Mouse (Mus musculus): ENCODE data around the gene Sox5.

DNA sequence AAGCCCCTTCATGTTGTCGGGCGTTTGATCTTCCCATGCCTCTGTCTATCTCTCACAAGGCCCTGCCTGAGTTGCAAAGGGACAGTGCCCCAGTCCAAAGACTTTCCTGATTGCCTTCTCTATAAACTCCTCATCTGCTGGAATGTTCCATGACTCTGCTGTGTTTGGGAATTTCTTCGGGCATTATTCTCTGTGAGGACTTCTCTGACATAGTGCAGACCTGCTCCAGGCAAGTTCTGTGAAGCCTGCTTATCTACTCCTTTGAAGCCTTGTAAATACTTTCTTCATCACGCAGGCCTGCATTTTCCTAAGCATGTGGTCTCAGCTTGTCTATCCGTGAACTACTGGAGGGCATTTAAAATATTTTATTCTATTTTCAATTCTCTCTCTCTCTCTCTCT lies 914.7 kb downstream of the Sox5 start:
- TF ChIP-seq POLR2A (IDR thresholded peaks at IDR 0.05; ENCODE audit: low read depth, low read length) (no peak), CHD2 (IDR thresholded peaks at IDR 0.05; ENCODE audit: low read length) (no peak), MAFK (IDR thresholded peaks at IDR 0.05; ENCODE audit: insufficient replicate concordance, low read length) (no peak), EP300 (IDR thresholded peaks at IDR 0.05; ENCODE audit: low read length) (no peak)

Data from CH12.LX (cell line).